Mouse (Mus musculus): Measurements from ENCODE around the gene Hck. TPM values are rescaled to one million over a fixed set of nuclear protein-coding genes. Genes with fewer than 3 reads are reported as not detected.

The Hck gene
- polyA plus RNA-seq, 1 experiment, result 31.9 TPM

GRCm38 (mm10) chr2:153107046-153107766 is 1.1 kb upstream of the Hck start:
- peaks cover 22% of the 10 kb centered on the region for H3K27me3 ChIP-seq (ENCODE audit: control insufficient read depth, insufficient read depth, low read length)
- WGBS, result 40% methylated on average over 23 of the region's 23 CpGs
- H3K4me1 ChIP-seq (ENCODE audit: control insufficient read depth, insufficient read depth, insufficient read length, low read length), result peaks cover 4% of the 10 kb centered on the region
- H3K4me3 ChIP-seq (ENCODE audit: low read depth, low read length), result no peak overlapping the region
- H3K36me3 ChIP-seq (ENCODE audit: control insufficient read depth, insufficient read depth, low read length), result no peaks in the 10 kb centered on the region
- TF ChIP-seq POLR2A (IDR thresholded peaks at IDR 0.05; ENCODE audit: low read depth, low read length), result no peak
- TF ChIP-seq CTCF (IDR thresholded peaks at IDR 0.05; ENCODE audit: extremely low read depth, insufficient read length, insufficient replicate concordance, low read depth, low read length), result no peak
- no peak overlapping the region for H3K27ac ChIP-seq (ENCODE audit: insufficient read depth, low read depth, low read length)

GRCm38 (mm10) chr2:153107802-153108201 is 466 bp upstream of the Hck start:
- no peak overlapping the region for H3K27ac ChIP-seq (ENCODE audit: insufficient read depth, low read depth, low read length)
- H3K27me3 ChIP-seq (ENCODE audit: control insufficient read depth, insufficient read depth, low read length), result peaks cover 22% of the 10 kb centered on the region
- WGBS, result 10% methylated on average over 15 of the region's 15 CpGs
- peaks cover 4% of the 10 kb centered on the region for H3K4me1 ChIP-seq (ENCODE audit: control insufficient read depth, insufficient read depth, insufficient read length, low read length)
- H3K36me3 ChIP-seq (ENCODE audit: control insufficient read depth, insufficient read depth, low read length), result no peaks in the 10 kb centered on the region
- TF ChIP-seq POLR2A (IDR thresholded peaks at IDR 0.05; ENCODE audit: low read depth, low read length) (no peak), CTCF (IDR thresholded peaks at IDR 0.05; ENCODE audit: extremely low read depth, insufficient read length, insufficient replicate concordance, low read depth, low read length) (no peak)
- H3K4me3 ChIP-seq (ENCODE audit: low read depth, low read length), result no peak overlapping the region

GRCm38 (mm10) chr2:153109596-153109995 is 1.3 kb downstream of the Hck start:
- WGBS, result 61% methylated on average over 7 of the region's 7 CpGs
- Histone ChIP-seq H3K36me3 (ENCODE audit: control insufficient read depth, insufficient read depth, low read length) (no peaks in the 10 kb centered on the region), H3K27me3 (ENCODE audit: control insufficient read depth, insufficient read depth, low read length) (peaks cover 22% of the 10 kb centered on the region), H3K27ac (ENCODE audit: insufficient read depth, low read depth, low read length) (no peak overlapping the region), H3K4me3 (ENCODE audit: low read depth, low read length) (no peak overlapping the region), H3K4me1 (ENCODE audit: control insufficient read depth, insufficient read depth, insufficient read length, low read length) (peaks cover 4% of the 10 kb centered on the region)
- no peak for TF ChIP-seq POLR2A (IDR thresholded peaks at IDR 0.05; ENCODE audit: low read depth, low read length)
- TF ChIP-seq CTCF (IDR thresholded peaks at IDR 0.05; ENCODE audit: extremely low read depth, insufficient read length, insufficient replicate concordance, low read depth, low read length), result no peak

- H3K4me3 ChIP-seq (ENCODE audit: low read depth, low read length), result no peak overlapping the region
- TF ChIP-seq CTCF (IDR thresholded peaks at IDR 0.05; ENCODE audit: extremely low read depth, insufficient read length, insufficient replicate concordance, low read depth, low read length) (no peak), POLR2A (IDR thresholded peaks at IDR 0.05; ENCODE audit: low read depth, low read length) (no peak)
- 65% methylated on average over 7 of the region's 7 CpGs for whole genome bisulfite sequencing
- H3K27me3 ChIP-seq (ENCODE audit: control insufficient read depth, insufficient read depth, low read length), result peaks cover 22% of the 10 kb centered on the region
- no peaks in the 10 kb centered on the region for H3K36me3 ChIP-seq (ENCODE audit: control insufficient read depth, insufficient read depth, low read length)
- H3K27ac ChIP-seq (ENCODE audit: insufficient read depth, low read depth, low read length), result no peak overlapping the region
- peaks cover 4% of the 10 kb centered on the region for H3K4me1 ChIP-seq (ENCODE audit: control insufficient read depth, insufficient read depth, insufficient read length, low read length)
Measured at GRCm38 (mm10) chr2:153111298-153111697, 3.0 kb downstream of the Hck start.

GRCm38 (mm10) chr2:153115679-153116081 is 7.4 kb downstream of the Hck start:
- Histone ChIP-seq H3K36me3 (ENCODE audit: control insufficient read depth, insufficient read depth, low read length) (no peaks in the 10 kb centered on the region), H3K27ac (ENCODE audit: insufficient read depth, low read depth, low read length) (0 out of 2 replicates have a peak overlapping the region, but pooled peaks have one; percentile 12), H3K4me3 (ENCODE audit: low read depth, low read length) (no peak overlapping the region), H3K4me1 (ENCODE audit: control insufficient read depth, insufficient read depth, insufficient read length, low read length) (no peaks in the 10 kb centered on the region), H3K27me3 (ENCODE audit: control insufficient read depth, insufficient read depth, low read length) (no peaks in the 10 kb centered on the region)
- WGBS, result 55% methylated on average over 4 of the region's 4 CpGs
- no peak for TF ChIP-seq POLR2A (IDR thresholded peaks at IDR 0.05; ENCODE audit: low read depth, low read length)
- no peak for TF ChIP-seq CTCF (IDR thresholded peaks at IDR 0.05; ENCODE audit: extremely low read depth, insufficient read length, insufficient replicate concordance, low read depth, low read length)

GRCm38 (mm10) chr2:153117051-153117486 is 8.8 kb downstream of the Hck start:
- TF ChIP-seq CTCF (IDR thresholded peaks at IDR 0.05; ENCODE audit: extremely low read depth, insufficient read length, insufficient replicate concordance, low read depth, low read length), result no peak
- no peak for TF ChIP-seq POLR2A (IDR thresholded peaks at IDR 0.05; ENCODE audit: low read depth, low read length)
- WGBS, result 60% methylated on average over 7 of the region's 7 CpGs
- Histone ChIP-seq H3K4me1 (ENCODE audit: control insufficient read depth, insufficient read depth, insufficient read length, low read length) (no peaks in the 10 kb centered on the region; the same call in 1 of the 2 replicates), H3K4me3 (ENCODE audit: low read depth, low read length) (no peak overlapping the region), H3K27me3 (ENCODE audit: control insufficient read depth, insufficient read depth, low read length) (no peaks in the 10 kb centered on the region), H3K36me3 (ENCODE audit: control insufficient read depth, insufficient read depth, low read length) (no peaks in the 10 kb centered on the region), H3K27ac (ENCODE audit: insufficient read depth, low read depth, low read length) (peak overlapping the region; percentile 35)

GRCm38 (mm10) chr2:153119488-153119887 is 11.2 kb downstream of the Hck start:
- 80% methylated on average over 6 of the region's 6 CpGs for WGBS
- H3K27ac ChIP-seq (ENCODE audit: insufficient read depth, low read depth, low read length), result no peak overlapping the region
- no peaks in the 10 kb centered on the region; the same call in 1 of the 2 replicates for H3K4me1 ChIP-seq (ENCODE audit: control insufficient read depth, insufficient read depth, insufficient read length, low read length)
- TF ChIP-seq CTCF (IDR thresholded peaks at IDR 0.05; ENCODE audit: extremely low read depth, insufficient read length, insufficient replicate concordance, low read depth, low read length), result no peak
- TF ChIP-seq POLR2A (IDR thresholded peaks at IDR 0.05; ENCODE audit: low read depth, low read length), result no peak
- no peak overlapping the region for H3K4me3 ChIP-seq (ENCODE audit: low read depth, low read length)
- H3K36me3 ChIP-seq (ENCODE audit: control insufficient read depth, insufficient read depth, low read length), result no peaks in the 10 kb centered on the region
- H3K27me3 ChIP-seq (ENCODE audit: control insufficient read depth, insufficient read depth, low read length), result no peaks in the 10 kb centered on the region

Data from small intestine, adult 2 months (tissue).